Mouse (Mus musculus): ENCODE measurements around the gene Sap30bp.

DNA sequence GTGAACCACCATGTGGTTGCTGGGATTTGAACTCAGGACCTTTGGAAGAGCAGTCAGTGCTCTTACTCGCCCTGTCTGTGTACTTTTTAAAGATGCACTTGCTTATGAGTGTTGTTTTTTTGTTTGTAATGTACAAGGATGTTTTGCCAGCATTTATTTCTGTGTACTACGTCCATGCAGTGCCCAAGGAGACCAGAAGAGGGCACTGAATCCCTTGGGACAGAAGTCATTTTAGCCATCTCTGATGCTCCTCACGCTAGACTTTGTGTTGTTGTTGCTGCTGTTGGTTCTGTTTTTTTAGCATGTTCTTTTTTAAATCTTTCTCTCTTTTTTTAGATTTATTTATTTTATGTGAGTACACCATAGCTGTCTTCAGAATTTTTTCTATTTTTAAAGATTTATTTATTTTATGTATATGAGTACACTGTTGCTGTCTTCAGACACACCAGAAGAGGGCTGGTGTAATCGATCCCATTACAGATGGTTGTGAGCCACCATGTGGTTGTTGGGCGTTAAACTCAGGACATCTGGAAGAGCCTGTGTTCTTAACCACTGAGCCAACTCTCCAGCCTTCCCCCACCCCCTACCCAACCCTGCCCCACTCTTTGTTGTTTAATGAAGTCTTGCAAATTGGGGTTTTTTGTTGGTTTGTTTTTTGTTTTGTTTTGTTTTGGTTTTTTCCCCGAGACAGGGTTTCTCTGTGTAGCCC is 12.8 kb upstream of the Sap30bp start:
- TF ChIP-seq CTCF (IDR thresholded peaks at IDR 0.05; ENCODE audit: low read depth) (peak; percentile 69), EP300 (IDR thresholded peaks at IDR 0.05; ENCODE audit: low read depth) (no peak)

Data from heart, postnatal 0 days (tissue).